Mouse (Mus musculus) hematopoietic stem cell, adult 5-6 weeks (primary cell): Measurements from ENCODE around the gene Tmem159. TPM values are rescaled to one million over a fixed set of nuclear protein-coding genes. Genes with fewer than 3 reads are reported as not detected.

Experiments
- ATAC-seq, 2 experiments: fragments of 125-278 bp in 1 of 2; replicated peaks in 1 of 2; 2 replicates each; pipeline ENCODE4 v1.8.0; 2016 to 2017; ENCODE audit warnings: inconsistent platforms in 2 of 2, mild to moderate bottlenecking in 2 of 2, moderate number of reproducible peaks in 2 of 2, low read depth in 1 of 2, moderate TSS enrichment in 1 of 2; ENCODE audit not compliant: low FRiP score in 2 of 2, poor library complexity in 2 of 2, severe bottlenecking in 2 of 2, insufficient read depth in 1 of 2, low TSS enrichment in 1 of 2
- total RNA-seq: library from RNA; stranded (forward); fragments of 172-1452, 232-1000 nt; gene quantifications from 2 replicates; pipeline ENCODE4 v1.2.3, GENCODE M21; 2017

Gene Tmem159
- total RNA-seq, 1 experiment from 2014 or later: 12.1 TPM

DNA sequence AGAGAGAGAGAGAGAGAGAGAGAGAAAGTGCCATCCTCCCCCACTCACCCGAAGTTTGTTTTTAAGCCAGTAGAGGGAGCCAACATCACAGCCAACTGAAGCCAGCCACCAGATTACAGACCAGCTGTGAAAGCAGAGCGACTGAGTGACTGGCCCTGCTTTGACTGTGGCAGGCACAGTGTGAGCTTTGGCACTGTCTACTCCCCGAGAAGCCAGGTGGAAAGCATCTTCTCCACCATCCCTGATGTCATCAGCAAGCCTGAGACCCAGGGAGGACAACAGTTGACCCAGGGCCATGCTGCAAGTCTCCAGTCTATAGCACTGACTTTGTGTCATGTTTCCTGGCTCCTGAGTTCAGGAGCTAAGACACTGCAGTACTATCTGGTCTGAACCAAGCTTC is 22.7 kb downstream of the Tmem159 start:
- ATAC-seq: peak; percentile 70 to 86

DNA sequence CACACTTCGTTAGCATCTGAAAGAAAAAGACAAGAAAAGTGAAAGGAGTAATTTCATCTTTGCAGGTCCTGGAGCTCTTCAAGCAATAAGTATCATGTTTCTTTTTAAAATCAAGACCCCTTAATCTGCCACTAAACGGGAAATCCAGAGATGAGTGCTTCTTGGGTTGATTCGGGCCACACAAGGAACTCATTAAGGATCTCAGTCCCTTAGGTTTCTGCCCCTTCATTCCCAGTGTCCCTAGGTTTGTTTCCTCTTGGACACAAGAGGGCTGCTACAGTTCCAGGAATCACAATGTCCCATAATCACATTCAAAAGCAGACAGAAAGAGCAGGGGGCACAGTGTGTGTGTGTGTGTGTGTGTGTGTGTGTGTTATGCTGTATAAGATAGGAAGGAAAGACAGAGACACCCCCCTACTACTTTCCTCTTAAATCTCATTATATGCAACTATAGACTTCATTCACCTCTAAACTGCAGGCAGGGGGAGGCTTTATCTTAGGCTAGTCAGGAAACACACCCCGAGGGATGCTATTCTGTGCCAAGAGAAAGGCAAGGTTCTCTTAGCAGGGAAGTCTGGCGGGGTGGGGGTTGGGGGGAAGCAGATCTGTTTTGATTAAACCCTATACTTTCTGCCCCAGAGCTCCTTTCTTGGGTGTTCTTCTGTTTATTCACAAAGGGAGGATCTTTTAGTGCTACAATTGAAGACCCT is 25.0 kb downstream of the Tmem159 start:
- ATAC-seq: no peak

DNA sequence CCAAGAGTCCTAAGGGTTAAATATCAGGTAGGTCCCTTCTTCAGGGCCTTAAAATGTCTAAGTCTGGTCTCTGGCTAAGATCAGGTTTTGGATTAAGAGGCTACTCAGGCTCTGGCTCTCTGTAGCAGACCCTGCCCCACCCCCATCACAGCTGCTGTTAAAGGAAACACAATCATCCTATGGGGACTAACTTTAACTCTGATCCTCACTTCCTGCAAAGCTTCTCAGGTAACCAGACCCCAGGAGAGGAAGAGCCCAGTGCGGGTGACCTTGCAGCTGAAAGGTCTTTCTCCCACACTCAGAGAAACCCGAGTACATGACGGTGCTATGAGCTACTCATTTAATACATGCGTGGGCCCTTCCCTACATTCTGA is 25.5 kb downstream of the Tmem159 start:
- no peak for ATAC-seq

DNA sequence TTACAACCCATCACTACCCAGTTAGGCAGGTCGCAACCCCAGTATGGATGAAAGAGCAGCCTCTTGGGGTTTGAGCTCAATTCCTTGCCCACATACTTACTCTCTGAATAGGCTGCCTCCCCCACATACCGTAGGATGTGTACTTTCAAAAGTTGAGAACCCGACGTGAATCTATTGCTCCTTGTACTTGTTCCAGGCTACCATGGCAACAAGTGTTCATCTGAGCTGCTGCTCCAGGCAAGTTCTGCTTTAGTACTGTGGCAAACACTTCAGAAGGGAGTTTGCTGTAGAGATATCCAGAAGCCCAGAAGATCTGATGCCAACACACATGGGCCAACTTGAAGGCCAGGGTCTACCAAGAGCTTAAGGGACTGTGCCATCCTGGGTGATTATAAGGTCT is 26.8 kb downstream of the Tmem159 start:
- no peak for ATAC-seq

DNA sequence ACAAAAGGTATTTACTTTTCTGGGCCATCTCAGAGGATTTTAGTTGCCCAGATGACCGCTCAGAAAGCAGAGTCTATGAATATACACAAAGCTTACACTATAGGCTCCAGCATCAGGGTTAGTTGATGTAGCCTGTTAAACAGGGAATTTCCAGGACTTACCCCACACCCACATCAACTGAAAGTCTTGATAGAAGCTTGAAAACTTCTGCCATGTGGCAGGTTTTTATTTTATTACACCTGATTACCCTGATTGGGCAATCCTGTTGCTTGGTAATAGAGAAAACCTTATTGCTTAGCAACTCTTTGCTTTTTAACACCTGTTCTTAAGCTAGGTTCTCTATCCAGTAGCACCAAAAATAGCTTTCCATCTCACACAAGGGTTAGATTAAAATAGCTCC is 40.6 kb downstream of the Tmem159 start:
- ATAC-seq: no peak

DNA sequence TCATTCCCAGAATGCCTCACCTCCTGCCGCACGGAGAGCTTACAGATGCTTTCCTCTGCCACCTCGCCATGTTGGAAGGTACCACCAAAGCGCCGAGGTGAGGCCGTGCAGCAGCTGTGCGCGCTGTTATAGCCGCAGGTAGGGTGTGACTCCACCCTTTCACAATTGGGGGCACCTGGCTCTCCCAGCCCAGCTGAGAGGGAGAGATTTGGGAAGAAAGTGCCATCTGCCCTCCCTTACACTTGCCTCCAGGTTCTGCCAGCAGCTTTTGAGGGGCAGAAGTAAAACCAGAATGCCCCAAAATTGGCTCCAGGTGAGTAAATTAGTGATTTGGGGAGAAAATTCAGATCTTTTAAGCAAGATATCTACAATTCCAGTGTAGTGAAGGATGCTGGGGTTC is 43.0 kb downstream of the Tmem159 start, which contains the start of gene Zp2:
Gene Zp2, minus strand, starts transcription at position 101 of the 400 bp plus-strand sequence.
- ATAC-seq: no peak

DNA sequence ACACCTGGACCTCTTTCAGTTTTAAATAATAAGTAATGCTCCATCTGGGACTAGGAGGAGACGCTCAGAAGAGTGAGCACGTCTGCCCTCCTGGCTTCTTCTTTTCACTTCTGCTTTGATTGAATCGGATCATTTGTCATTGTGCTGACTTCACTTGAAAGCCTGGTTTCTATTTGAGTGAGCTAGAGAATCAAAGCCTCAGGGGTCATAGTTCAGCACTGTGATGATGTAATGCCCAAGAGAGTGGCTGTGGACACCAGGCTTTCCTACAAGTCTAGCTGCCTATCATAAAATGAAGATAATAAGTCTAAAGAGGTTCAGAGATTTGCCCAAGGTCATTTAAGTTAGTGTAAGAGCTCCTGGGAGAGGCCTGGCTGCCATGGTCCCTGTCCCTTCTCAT is 48.1 kb downstream of the Tmem159 start:
- ATAC-seq: no peak

DNA sequence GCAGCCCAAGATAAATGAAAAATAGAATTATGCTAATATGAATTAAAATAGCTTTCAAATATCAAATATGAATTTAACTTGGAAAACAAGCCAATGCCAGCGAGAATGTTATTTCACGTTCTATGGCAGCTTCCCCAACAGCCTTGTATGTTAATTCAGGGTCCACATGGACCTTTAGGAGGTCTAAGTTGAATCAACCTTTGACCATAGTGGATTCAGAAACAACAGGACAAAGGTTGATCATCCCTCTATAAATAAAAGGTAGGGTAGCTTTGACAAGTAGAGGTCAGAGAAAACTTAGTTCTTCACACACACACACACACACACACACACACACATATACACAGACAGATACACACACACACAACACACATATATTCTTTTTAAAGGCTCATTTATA is 48.7 kb downstream of the Tmem159 start:
- no peak for ATAC-seq

DNA sequence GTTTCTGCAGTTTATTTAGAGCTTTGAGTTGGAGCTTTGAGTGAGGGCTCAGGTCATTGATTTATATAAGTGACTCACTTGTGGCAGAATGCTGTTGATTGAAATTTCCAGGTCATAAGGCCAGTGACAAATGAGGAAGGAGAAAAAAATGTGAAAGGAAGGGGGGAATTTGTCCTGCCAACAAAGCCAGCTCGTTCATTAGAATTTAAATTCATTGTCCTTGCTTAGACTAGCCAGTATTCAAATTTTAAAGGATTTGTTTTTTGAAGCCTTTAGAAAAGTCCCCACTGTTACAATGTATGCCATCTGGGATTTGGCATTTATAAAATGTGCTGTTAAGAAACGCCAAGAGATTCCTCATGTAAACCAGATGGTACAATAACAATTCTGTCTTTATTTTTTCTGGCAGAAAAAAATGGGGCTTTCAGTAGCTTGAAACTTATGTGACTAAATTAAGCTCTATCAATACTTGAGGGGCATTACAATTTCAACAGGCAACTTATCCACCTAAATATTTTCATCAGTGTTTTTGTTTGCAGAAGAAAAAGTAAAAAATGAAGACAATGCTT is 54.8 kb downstream of the Tmem159 start:
- no peak for ATAC-seq

DNA sequence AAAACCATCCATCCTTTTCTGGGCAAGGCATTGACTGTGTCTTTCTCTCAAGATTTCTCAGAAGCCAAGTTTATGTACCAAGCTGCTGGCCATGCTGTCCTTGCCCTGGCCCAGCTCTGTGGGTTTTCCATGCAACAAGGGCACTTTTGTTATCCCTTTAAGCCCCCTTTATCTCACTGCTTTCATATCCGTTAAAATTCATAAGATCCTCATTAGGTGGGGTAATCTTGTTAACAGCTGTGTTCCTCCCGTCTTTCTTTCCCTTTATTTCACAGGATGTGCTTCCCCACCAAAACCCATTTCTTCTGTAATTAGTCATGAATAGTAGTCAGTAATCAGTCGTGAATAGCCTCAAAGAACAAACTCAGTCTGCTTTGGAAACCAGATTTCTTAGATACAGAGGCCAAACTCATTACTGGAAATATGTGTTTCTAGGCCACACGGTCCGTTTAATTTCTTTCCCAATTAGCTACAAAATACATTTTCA is 55.5 kb downstream of the Tmem159 start:
- no peak for ATAC-seq

DNA sequence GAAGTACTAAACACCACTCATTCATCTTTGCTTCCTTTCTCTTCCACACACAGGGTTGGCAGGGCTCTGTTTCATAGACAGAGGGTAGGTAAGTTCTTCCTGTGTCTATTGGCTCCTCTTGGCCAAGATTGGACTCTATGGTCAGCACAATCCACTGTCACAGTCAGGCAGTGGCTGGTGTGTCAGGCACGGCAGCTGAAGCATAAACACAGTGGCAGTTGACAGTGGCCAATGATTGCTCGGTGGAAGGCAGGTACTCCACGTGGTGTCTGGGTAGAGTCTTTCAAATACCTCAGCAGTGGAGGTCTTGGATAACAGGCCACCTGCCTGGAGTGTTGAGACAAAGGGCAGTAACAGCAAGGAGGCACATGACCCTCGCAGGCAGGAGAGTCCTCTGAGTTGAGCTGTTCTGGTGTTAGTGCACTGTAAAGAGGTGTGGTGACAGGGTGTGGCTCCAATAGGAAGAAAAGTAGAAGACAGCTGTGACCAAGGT is 56.0 kb downstream of the Tmem159 start:
- no peak for ATAC-seq

DNA sequence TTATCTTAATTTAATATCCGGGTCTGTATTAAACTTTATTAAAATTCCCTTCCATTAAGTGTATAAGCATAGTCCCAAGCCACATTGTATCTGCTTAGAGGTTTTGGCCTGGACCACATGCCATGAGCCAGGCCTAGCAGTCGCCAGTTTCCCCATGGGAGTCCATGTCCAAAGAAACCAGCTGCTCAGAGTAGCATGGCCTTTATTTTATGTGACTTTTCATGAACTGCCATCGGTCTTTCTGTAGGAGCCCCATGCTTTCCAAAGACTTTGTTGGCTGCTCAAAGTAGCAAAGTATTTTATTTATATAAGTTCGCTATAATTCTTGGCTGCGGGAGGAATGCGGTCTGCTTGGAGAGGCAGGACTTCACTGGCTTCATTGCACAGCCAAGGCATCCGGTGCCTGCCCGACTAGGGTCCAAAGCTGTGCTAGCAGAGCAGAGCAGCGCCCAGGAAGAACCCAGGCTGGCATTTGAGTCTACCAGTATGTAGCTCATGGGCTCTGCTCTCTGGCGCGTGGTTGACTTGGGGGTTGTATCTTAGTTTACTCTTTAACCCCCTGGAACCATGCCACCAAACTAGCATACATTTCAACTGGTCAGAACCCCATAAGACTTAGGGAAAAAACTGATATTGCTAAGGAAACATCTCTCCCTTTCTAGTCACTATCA is 61.6 kb downstream of the Tmem159 start:
- ATAC-seq: no peak

Other genes with a start within 250 kb of the Tmem159 start
- 5.9 and 6.9 TPM in 2 replicates for gene Lyrm1, start 206.5 kb upstream of the Tmem159 start, total RNA-seq
- gene Dcun1d3, start 206.1 kb upstream of the Tmem159 start, total RNA-seq: 9.3 and 10.8 TPM in 2 replicates
- gene Dnah3, start 7.1 kb upstream of the Tmem159 start, total RNA-seq: not detected in 2 replicates
- not detected in 2 replicates for gene Zp2, start 42.9 kb downstream of the Tmem159 start, total RNA-seq
- not detected in 2 replicates for gene Anks4b, start 71.5 kb downstream of the Tmem159 start, total RNA-seq
- gene Crym, start 99.8 kb downstream of the Tmem159 start, total RNA-seq: not detected in 2 replicates
- gene Abca14, start 101.6 kb downstream of the Tmem159 start, total RNA-seq: not detected in 2 replicates
- gene Abca15, start 226.3 kb downstream of the Tmem159 start, total RNA-seq: not detected in 2 replicates